Mouse (Mus musculus) frontal cortex, postnatal 36 days (tissue): Measurements from ENCODE around the gene Itga7.

ENCODE experiments used
- DNase-seq, 2 experiments: peaks; one replicate each; pipeline ENCODE4 v3.0.0; 2022; ENCODE audit warnings: low spot score in 2 of 2

Gene Itga7

DNA sequence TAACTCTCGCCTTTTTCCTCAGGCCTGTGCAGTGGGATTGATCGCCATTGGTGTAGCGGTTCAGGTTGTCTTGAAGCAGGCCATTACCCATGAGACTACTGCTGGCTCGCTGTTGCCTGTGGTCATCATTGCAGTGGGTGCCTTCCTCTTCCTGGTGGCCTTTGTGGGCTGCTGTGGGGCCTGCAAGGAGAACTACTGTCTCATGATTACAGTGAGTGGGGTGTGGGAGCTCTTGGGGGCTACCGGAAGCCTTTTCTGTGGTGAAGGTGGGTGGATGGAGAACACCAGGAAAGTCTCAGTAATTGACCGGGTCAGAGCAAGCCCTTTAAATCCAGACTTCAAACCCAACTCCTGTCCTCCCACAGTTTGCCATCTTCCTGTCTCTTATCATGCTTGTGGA is 22.2 kb upstream of the Itga7 start:
- no peak for DNase-seq

DNA sequence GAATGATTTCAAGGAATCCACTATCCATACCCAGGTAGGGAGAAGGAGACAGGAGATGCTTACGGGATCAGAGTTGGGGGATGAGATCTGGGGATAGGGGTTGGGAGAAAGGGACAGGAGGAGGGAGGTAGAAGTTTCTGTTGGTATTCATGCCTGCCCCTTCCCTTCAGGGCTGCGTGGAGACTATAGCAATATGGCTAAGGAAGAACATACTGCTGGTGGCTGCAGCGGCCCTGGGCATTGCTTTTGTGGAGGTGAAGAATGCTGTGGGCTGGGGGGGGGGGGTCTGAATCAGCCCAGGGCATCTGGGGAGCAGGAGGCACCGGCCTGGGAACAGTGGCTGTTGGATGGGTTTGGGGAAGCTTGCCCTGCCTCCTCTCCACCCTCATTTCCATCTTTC is 21.4 kb upstream of the Itga7 start:
- DNase-seq = no peak

DNA sequence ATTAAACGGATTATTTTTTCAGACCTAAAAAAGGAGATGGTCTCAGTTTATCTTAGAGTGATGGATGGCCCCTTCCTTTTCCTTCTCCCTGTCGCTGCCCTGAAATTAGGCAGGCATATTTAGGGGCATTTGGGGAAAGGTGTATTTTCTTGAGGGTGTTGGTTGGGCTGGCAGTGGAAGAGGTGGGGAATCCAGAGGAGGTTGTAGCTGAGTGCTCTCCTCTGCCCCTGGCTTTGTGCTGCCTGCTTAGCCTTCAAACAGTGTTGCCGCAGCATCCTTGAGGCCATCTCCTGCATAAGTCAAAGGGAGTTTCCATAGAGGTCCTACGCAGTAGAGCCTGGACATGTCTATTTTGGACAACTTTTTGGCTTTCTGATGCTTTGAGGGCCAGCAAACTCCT is 20.8 kb upstream of the Itga7 start:
- DNase-seq = no peak

DNA sequence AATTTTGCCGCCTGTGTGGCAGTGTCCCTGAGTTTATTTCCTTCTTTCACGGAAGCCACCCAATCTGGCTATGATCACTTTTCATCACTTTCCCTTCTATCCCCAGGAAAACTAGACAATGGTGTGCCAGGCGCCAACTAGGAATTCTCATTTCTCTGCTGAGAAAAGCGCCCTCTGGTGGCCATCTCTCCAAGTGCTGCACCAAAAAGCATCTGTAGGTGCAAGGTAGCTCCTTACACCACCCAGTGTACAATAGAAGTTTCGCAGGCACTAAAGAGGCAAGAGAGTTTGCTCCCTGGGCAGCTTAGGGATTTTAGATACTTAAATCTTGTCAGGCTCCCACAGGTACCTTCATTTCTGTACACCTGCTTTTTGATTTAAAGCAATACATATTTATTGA is 20.4 kb upstream of the Itga7 start:
- DNase-seq = peak; percentile 86 to 94

DNA sequence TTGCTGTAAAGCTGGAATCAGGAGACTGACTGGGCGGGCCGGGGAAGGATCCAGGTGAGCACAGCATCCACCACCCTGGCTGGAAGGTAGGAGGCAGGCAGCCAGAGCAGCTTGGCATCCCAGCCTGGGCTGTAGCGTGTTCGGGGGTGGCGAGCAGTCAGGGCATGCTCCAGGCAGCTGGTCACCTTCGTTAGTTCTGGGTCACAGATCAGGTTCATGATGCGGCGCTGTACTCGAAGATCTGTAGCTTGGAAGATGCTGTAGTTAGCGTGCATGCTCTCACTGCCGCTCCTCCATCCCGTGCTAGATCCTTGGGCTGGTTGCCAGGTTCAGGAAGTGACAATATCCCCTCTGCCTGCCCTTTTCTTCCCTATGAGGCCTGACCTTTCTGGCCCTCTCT is 19.9 kb upstream of the Itga7 start:
- no peak for DNase-seq

DNA sequence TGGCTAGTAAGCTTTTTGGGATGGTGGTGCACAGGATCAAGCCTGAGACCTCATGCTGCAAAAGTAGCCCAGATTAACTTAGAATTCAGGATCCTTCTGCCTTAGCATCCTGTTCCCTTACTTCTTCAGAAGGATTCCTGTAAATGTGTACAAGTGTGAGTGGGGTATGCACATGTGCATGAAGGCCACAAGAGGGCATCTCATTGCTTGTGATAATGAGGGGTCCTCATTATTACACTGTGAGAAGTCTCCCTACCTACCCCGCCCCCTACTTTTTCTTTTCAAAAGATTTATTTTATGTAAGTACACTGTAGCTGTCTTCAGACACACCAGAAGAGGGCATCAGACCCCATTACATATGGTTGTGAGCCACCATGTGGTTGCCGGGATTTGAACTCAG is 18.1 kb upstream of the Itga7 start:
- no peak for DNase-seq

DNA sequence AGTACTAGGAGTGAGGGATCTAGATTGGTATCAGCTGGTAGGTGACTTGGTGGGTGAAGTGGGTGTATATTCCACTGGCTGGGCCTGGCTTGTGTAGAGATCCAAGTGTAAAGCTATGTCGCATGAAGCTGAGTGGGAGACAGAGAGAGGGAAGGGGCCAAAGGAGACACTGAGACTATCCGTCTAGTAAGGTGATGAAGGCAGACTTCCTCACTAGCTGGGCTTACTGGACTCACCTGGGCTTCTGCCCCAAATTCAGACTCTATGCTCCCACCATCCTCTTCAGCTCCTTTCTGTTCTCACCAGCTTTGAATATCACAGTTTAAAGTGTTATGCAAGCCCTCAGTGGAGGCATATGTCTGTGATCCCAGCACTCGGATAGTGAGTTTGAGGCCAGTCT is 17.0 kb upstream of the Itga7 start:
- DNase-seq = no peak

DNA sequence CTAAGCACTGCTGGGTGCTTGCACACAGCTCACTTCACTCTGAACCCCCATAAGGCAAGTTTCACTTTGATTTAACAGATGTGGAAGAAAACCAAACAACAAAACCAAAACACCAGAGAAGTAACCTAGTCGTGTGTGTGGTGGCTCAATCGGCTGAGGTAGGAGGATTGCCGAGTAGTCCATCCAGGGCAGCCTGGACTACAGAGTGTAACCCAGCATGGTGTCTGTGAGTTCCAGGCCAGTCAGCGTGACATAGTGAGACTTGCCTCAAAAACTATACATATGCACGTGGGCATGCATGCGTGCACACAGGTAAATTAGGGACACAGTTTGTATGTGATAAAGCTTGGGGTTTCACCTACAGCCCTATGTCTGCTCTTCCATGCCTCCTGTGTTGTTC is 16.2 kb upstream of the Itga7 start:
- no peak for DNase-seq

DNA sequence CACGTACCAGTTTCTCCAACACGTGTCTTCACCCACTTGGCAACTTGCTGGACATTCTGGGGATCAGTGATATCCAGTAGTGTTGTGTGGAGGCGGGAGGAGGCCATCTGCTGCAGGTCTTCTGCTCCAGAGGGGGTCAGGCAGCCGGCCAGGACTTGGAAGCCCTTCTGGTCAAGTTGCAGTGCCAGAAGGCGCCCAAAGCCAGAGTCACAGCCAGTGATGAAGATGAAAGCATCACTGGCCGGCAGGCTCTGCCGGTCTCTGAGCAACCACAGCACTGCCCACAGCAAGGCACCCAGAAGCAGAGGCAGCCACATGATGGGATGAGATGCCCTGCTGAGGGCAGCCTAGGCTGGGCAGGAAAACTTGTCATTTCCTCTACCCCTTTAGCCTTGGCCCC is 15.4 kb upstream of the Itga7 start:
- DNase-seq = peak in 1 of 2 experiments; percentile 59

DNA sequence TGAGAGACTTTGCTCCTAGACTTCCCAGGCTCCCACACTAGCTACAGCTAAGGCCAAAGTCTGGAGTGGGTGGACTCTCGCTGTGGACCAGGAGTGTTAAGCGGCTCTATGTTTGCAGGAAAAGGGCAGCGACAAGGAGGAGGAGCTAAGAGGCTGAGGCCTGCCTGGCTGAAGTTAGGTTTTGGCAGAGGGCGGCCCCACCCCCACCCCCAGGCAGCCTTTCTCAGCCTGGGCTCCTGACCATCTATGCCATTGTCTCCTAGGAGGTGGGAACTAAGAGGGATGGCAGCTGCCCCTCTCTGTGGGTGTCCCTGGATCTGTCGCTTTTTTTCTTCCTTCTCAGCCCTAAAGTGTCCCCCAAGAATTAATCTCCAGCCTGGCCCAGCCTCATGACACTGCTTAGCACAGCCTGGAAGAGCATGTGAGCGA is 14.4 kb upstream of the Itga7 start:
- DNase-seq = peak in 1 of 2 experiments; percentile 31

DNA sequence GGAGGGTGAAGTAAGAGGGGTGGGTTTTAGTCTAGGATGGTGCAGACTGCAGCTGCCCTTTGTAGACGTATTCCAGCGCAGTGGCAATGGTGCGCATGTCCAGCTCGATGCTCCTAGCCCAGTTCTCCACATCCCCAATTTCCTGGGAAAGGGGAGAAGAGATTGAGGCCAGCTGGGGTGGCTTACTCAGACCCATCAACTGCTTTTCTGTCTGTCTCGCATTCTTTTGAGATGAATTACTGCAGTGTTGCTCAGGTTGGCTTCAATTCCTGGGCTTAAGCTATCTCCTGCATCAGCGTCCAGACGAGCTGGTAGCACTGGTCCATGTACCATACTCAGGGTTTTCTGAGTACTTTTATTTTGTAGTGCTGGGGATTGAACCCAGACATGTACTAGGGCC is 13.7 kb upstream of the Itga7 start:
- DNase-seq = no peak

DNA sequence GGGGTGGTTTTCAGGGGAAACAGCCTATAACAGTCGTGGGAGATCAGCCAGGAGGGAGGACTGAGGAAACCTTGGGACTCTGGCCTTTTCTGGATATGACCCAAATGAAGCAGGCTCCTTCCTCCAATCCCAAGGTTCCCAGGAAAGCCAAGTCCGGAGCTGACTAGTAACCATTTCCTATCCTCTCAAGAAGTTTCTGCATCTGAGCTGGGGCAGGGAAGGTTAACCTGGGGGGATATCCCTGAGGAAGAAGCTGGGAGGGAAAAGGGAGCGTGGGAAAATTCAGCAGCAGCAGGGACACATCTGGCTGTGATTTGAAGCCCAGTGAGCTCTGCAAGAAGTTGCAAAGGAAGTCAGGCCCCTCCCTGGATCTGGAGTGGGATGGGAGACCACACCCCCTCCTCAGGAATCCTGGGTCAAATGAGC is 12.9 kb upstream of the Itga7 start:
- no peak for DNase-seq

DNA sequence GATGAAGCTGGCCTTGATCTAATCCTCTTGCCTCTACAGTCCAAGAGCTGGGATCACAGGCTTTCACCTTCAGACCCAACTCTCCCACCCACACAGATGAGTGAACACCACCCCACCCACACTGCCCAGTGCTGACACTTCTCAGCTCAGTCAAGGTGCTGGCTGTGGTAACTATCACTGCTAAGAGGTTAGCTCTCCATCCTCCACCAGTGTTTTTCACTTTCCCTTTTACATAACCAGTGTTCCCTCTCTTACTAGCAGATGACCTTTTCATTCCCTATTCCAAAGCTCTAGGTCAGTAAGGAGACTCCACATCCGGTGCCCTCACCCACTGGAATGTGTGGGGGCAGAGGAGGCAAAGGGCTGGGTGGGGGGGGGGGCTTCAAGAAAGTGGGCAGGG is 12.4 kb upstream of the Itga7 start:
- no peak for DNase-seq

DNA sequence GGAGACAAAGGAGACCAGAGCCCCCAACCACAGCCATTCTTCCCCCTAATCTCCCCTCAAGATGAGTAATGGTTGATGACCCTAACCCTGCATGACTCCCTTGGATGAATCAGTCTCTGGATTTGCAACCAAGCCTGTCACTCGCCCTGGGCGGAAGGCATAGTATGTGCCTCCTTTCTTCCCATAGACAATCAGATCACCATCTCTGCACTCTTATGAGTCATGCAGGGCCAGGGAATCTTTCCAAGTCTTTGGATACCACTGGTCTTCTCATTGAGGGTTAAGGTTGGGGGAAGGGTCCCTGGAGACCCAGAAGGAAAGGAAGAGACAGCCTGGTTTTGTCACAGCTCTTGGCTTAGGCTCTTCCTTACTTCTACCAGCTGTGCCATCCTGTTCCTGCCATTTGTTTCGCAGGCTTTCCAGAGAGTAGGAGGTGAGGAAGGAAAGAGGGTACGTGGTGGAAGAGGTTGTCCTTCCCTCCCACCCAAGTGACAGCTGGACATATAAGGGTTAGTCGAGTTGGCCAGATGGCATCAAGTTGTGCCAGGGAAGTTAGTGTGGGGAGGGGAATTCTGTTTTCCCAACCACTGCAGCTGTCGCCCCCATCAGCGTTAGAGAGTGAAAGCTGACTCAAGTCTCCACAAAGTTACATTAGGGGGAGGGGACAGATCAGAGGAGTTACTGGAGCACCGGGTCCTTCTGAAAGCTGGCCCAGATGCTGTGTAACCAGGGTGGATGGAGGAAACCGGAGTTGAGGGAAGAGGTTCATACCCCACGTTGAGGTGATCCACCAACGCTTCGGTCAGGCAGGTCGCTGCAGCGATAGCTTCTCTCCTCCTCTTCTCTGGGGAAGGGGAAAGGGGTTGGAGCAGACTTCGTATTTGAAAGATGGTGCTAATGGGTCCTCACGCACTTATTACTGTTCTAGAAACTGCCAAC is 11.5 kb upstream of the Itga7 start:
- DNase-seq = no peak

DNA sequence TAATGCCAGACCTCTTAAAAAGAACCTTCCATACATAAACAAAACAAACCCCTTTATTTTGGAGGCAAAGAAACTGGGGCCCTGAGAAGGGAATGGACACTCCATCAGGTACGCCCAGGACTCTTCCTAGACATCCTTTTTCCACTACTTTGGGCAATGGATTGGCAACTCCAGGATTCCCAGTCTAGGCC is 10.9 kb upstream of the Itga7 start, which contains the start of gene Rdh5:
Gene Rdh5, minus strand, starts transcription at position 67 of the 191 bp plus-strand sequence.
- no peak for DNase-seq

DNA sequence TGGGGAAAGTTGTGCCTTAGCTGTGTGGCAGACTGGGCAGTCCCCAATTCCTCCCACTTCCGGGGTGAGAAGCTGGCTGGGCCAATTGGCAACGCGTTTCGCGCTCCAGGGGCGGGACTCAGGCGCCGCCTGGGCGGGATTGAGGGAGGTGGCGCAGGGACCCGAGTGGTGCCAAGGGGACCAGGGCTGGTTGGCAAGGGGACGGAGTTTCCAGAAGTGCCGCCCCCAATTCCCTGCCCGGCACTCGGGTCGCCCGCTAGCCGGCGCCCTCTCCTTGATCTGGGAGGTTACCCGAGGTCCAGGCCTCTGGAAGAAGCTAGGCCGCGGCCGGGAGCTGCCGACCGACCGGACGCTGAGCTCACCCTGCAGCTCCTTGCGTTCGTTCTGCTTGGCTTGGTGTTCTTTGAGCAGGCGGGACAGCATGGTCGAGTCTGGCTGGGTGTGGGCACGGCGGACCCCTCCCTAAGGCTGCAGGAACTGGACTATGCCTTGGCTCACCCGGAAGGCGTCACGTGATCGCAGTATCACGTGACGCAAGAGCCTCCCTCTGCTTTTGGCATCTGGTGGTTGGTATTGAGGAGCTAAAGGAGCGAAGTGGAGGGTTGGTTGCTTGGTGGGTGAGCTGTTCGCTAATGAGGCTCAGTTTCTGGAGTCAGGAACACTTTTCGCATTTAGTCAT is 10.5 kb upstream of the Itga7 start:
- DNase-seq = peak; percentile 94 to 96

DNA sequence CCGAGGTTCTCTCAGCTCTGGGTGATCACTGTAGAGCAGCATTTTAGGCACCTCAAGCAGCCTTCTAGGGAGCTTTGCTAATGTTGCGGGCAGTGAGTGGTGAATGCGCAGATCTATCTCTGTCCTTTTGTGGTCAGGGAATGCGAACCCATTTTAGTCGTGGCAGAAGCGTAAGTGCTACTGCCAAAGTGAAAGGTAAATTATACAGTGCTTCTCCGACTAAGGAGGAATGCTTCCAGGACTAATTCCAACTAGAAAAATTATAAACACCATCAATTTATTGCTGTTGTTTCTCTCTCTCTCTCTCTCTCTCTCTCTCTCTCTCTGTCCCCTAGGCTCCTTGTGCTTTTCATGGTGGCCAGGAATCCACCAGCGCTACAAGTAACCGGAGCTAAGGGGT is 9.7 kb upstream of the Itga7 start, which contains the start of gene Bloc1s1:
Gene Bloc1s1, minus strand, starts transcription at position 101 of the 400 bp plus-strand sequence.
- no peak for DNase-seq

DNA sequence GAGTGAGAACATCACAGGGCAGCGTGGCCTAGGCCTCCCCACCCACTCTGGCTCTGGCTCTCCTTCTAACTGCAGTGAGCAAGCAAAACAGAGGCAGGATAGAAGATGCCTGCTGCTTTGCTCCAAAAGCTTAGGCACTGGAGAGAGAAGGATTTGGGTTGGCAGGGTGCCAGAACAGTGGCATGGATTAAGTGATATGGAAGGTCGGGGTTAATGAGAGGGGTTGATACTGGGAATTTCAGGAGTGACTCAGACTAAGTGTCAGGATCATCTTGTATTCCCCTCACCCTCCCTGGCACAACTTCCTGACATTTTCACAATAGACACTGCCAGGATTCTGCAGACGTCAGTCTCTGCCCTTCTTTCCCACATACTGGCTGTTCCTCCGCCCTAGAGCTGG is 5.3 kb upstream of the Itga7 start:
- no peak for DNase-seq

DNA sequence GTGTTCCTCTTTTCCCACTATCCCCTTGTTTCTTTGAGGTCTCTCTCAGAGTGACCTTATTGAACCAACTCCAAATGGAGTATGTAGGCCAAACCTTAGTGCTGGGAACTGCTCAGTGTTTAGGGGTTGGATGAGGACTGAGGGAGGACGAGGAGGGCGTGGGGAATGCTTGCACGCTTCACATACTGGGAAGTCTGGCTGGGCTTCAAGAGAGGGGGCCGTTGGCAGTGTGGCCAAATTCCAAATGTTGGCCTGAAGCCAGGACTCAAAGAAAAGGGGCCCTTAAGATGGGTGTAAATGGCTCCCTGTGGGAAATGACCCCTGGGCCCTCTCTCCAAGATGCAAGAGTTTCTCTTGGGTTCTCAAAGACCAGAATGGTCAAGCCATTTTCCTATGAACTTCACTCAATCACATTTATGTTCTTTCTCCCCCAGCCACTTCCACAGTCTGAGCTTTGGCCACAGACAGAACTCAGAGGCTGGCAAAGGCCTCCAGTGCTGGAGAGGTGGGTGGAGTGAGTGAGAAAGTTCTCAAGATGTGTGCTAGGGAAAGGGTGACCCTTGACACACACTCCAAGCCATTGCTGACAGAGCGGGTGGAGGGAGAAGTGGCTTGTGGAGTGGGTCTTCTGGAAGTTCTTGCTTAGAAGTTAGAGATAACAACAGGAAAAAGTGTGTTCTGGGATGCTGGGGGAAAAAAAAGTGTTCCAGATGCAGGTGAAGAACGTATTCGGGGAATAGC is 3.8 kb upstream of the Itga7 start:
- no peak for DNase-seq

DNA sequence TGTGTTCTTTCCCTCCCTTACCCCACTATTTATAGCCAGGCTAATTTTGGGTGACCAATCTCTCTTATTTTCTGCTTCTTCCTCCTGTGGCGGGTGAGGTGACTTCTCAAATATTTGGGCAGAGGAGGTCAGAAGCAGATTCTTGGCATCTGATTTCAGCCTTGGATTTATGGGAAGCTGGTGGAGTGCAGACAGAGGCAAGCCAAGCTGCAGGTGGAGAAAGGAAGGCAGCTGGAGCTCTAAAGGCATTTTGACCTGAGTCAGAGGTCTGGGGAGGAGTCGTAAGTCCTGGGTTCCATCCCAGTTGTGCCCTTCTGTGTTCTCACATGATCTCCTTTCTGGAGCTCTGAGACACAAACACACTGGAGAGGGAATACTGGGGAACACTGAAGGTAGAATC is 2.2 kb upstream of the Itga7 start:
- DNase-seq = no peak

DNA sequence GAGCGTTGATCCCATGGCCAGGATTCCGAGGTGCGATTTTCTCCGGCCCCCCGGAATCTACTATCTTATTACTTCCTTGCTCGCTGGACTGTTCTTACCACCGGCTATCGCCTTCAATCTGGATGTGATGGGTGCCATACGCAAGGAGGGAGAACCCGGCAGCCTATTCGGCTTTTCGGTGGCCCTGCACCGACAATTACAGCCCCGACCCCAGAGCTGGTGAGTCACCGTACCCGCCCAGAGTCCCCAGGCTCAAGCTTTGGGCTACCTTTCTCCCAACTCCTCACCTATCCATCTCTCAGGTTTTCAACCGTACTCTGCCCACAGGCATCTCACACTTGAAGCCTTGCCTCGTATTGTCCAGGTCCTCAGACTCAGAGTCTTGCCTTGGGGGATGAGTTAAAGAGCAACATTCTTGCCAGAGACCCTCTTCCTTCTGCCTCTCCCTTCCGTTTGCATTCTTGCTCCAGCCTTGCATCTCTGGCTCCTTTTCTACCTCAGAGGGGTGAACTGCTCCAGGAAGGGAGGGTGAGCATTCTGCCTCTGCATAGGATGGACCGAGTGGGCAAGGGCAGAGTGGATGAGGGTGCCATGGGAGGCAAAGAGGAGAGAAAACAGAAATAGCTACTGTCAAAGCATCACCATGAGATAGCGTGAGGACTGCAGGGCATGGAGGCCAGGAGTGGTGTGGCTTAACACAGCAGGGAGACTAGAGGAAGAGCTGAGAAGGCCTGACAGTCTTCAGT is 531 bp downstream of the Itga7 start:
- DNase-seq = no peak
